Mouse (Mus musculus) lung, postnatal 4 days (tissue): ENCODE results near the gene Mpp5.

ENCODE experiments used
- DNase-seq, 2 experiments: peaks; one replicate each; pipeline ENCODE4 v3.0.0; 2021

Gene Mpp5

GRCm38 (mm10) chr12:78848246-78848645 lies 99.5 kb downstream of the Mpp5 start:
- DNase-seq, result no peak

- no peak for DNase-seq
These were observed 112.3 kb downstream of the Mpp5 start for GRCm38 (mm10) chr12:78860921-78861495.

GRCm38 (mm10) chr12:78861496-78862253 lies 113.0 kb downstream of the Mpp5 start, which contains the start of the genes Atp6v1d and Eif2s1:
TSS of gene Atp6v1d (minus strand) at chr12:78861638.
TSS of gene Eif2s1 (plus strand) at chr12:78861819.
- peak; percentile 99 to 100 for DNase-seq

- DNase-seq, result no peak
These were observed 113.6 kb downstream of the Mpp5 start for GRCm38 (mm10) chr12:78862254-78862730.

GRCm38 (mm10) chr12:78865434-78865833 lies 116.7 kb downstream of the Mpp5 start:
- peak in 1 of 2 experiments; percentile 31 for DNase-seq

- no peak for DNase-seq
These were observed 119.4 kb downstream of the Mpp5 start for GRCm38 (mm10) chr12:78868115-78868514.

GRCm38 (mm10) chr12:78874581-78874980 lies 125.9 kb downstream of the Mpp5 start:
- DNase-seq, result no peak

GRCm38 (mm10) chr12:78890062-78890461 lies 141.4 kb downstream of the Mpp5 start:
- no peak for DNase-seq
